Mouse (Mus musculus) kidney, adult 9 months (tissue): ENCODE measurements around the gene Tspan32.

Source experiments
- DNase-seq: peaks from one replicate; pipeline ENCODE4 v3.0.0; 2022

Tspan32 gene

DNA sequence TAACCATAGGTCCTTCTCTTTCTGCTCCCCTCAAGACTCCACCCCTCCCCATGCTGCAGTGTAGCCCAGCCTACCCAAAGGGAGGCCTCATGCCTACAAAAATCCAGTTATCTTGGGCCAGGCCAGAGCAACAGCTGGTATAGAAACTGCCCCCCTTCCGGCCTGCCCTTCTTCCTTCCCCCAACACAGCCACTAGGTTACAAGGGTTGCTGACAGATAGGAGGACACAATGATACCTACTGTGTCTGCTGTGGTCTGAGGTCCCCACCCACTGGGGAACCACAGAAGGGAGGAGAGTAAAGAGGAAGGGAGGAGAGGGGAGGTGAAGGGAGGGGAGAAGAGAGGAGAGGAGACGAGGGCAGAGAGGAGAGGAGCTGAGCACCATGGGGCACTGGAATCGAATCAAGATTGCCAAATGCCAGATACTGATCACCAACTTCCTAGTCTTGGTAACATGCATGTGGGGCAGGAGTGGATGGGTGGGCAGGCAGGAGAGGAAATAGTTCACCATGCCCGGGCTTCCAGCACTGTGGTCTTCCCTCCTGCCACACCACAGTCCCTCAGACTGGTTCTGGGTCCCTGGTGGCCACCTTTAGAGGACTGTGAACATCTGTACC is at the start of gene Tspan32:
TSS of gene Tspan32 (plus strand) at position 320 of the 617 bp plus-strand sequence.
- no peak for DNase-seq

DNA sequence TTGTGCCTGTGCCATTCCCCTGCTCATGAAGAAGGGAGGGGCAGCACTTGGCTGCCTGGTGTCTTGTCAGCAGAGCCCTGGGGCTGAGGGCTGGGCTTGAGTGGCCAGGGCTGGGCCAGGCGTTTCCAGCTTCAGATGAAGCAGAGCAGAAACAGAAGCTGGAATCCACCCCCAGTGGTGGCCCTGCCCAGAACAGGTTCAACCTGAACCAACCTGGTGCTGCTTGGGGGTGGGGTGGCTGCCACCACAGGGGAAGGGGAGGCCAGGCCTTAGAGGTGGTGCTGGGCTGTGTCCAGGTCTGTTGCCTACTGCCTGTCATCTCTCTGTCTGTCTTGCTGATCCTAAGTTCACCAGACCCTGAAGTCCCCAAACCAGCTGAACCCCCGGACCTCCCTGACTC is 48.8 kb upstream of the Tspan32 start:
- no peak for DNase-seq

DNA sequence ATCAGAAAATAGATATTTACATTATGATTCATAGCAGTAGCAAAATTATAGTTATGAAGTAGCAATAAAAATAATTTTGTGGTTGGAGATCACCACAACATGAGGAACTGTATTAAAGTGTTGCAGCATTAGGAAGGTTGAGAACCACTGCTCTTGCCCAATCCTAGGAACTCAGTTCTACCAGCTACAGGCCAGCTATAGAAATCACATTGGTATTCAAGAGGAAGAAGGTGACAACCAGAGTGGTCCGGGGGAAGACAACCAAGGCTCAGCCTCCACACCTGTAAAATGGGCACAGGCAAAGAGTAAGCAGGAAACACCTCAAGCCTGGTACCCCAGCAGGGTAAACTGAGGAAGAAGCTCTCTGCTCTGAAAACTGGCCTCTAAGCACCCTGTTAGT is 46.0 kb upstream of the Tspan32 start:
- no peak for DNase-seq

DNA sequence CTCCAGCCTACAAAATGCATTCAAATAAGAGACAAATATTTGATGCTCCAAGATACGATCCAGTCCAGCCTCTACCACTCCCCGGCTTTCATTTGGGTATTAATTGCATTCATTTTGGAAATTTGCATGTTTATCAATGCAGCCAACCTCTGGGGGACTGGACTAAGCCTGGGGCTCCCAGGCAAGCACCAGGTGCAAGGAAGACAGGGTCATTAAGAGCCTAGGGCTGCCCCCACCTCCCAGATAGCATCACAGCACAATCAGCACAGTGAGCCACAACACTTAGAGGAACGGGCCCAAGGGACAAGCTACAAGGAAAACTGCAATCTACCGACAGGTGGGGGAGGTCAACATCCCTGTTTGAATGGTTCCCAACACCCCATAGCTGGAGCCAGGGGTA is 45.1 kb upstream of the Tspan32 start:
- DNase-seq: no peak

DNA sequence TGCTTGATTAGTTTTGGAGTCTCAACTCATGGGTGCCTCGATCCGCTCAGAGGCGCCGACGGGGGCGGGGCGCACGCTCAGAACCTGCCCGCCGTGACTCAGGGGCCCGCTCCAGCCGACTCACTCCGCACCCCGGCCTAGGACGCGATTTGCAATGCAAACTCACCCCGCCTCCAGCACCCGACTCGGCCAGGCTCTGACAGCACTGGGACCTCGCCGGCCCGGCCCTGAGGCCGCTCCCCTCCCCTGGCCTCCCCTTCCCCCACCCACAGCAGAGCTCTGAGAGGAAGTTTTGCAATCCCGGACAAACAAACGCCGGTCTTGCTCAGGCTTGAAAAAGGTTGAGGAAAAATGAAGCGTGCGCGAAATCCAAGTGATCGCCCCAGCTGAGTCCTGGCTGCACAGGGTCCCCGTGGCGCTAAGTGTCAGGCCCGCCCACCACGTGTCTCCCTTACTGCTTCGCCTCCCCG is 37.4 kb upstream of the Tspan32 start:
- no peak for DNase-seq

GRCm38 (mm10) chr7:142967884-142968808 is 36.7 kb upstream of the Tspan32 start:
- no peak for DNase-seq

GRCm38 (mm10) chr7:142968809-142969511 is 35.9 kb upstream of the Tspan32 start, which contains the start of gene Ascl2:
Gene Ascl2, minus strand, starts transcription at chr7:142969264.
- no peak for DNase-seq

DNA sequence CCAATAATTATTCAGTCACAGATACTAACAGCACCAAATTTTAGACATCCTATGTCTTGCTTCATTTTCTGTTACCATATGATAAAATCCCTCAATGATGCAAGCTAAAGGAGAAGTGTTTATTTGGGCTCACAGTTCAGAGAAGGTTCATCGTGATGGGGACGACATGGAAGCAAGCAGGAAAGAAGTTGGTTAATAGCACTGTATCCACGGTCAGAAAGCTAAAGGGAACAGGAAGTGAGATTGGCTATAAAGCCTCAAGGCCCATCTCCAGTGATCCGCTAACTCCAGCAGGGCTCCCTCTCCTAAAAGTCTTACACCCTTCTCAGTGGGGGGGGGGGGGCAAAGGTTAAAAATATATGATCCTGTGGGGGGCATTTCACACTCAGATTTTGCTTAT is 22.9 kb upstream of the Tspan32 start:
- no peak for DNase-seq

- DNase-seq: no peak
These were observed 19.7 kb upstream of the Tspan32 start for GRCm38 (mm10) chr7:142985146-142985545.

- DNase-seq: no peak
These were observed 17.1 kb upstream of the Tspan32 start for GRCm38 (mm10) chr7:142987718-142988117.

DNA sequence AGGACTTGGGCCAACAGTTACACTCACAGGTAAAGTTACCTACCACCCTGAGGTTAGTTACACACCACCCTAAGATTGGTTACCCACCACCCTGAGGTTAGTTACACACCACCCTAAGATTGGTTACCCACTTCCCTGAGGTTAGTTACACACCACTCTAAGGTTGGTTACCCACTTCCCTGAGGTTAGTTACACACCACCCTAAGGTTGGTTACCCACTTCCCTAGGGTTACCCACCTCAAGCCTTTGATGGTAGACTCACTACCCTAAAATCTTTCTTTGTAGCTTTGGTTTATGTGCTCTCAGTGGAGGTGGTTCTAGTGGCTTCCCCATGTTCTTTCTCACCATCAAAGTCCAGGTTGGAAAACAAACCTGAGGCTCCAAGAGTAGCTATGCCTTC is 9.8 kb upstream of the Tspan32 start:
- no peak for DNase-seq

DNA sequence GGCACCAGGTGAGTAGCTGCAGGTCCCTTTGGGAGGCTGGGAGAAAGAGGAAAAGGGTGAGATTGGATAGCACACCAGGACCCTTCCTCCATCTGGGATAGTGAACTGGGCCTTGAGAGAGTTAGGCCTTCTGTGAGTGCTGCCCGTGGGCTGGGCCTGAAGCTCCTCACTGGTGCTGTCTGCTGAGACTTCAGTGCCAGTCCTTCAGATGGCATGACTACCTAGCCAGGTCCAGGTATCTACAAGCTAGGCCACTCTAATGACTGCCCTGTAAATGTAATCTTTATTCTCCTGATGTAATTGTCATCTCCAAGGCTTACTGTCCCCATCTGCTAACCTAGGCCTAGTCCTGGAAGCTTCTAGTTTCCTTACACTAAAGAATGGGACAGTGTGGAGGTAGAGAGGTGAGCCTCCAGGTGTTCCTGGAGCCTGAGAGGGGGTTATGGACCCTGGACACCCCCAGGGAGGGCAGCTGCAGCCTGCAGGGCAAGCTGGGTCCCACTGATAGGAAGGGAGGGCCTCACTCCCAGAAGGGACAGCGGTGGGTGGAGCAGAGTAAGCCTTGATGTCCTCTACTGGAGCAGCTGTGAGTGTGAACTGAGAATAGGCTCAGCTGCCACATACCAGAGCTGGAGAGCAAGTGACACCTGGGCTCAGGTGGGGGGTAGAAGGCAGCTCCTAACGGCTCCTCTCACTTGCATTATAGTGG is 9.1 kb upstream of the Tspan32 start:
- DNase-seq: no peak

GRCm38 (mm10) chr7:142996998-142997397 is 7.8 kb upstream of the Tspan32 start:
- DNase-seq: no peak

DNA sequence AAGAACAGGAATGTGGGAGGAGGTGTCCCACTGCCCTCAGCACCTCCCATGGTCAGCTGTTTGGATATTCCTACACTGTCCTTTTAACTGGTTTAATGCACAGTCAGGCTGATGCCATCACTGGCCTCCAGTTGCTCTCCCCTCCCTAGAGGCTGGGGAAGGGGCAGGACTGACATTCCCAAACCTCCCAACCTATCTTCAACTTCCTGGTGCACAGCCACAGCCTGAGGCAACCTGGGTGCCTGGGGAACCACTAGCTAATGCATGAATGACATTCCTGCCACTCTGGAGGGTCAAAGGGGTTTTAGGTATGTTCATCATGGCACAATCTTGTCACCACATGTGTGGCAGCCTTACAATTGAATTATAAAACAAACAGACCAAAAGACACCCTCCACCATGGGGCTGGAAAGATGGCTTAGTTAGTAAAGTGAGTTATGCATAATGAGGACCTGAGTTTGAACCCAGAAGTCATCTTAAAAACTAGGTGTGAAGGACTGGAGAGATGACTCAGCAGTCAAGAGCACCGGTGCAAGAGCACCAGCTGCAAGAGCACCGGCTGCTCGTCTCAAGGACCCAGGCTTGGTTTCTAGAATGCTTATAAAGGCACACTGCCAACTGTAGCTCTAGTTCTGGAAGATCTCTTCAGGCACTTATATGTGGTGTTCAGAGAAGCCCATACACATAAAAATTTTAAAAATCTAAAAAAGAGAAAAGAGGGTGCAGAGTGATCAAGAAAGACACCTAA is 7.3 kb upstream of the Tspan32 start:
- DNase-seq: no peak

GRCm38 (mm10) chr7:143002679-143003078 is 2.2 kb upstream of the Tspan32 start:
- DNase-seq: no peak

DNA sequence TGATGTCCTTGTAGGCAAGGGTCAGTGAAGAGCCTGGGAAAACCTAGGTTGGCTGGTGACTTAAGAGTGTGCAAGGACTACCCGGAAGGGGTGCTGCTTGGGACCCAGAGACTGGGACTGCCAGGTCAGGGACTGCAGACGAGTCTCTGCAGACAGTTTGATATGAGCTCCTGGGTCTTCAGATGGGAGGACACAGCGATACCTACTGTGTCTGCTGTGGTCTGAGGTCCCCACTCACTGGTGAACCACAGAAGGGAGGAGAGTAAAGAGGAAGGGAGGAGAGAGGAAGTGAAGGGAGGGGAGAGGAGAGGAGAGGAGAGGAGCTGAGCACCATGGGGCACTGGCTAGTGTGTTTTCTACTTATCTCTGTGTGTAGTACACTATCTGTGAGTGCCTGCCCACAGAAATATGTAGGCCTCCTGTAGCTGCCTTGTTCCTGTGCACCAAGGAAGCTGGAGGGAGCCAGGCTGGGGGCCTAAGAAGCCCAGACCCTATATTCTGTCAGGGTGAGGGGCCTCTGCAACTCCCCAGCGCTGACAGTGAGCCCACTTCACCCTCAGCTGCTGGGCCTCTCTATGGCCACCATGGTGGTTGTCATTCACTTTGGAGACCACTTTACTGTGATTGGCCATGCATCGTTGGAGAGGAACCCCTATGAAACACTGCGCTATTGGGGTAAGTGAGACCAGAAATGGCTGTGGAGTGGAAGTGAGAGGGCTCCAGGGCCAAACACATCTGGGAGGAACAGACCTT is 674 bp downstream of the Tspan32 start:
- DNase-seq: no peak

GRCm38 (mm10) chr7:143006097-143006755 is 1.4 kb downstream of the Tspan32 start:
- no peak for DNase-seq

- no peak for DNase-seq
These were observed 2.1 kb downstream of the Tspan32 start for GRCm38 (mm10) chr7:143006756-143007598.

DNA sequence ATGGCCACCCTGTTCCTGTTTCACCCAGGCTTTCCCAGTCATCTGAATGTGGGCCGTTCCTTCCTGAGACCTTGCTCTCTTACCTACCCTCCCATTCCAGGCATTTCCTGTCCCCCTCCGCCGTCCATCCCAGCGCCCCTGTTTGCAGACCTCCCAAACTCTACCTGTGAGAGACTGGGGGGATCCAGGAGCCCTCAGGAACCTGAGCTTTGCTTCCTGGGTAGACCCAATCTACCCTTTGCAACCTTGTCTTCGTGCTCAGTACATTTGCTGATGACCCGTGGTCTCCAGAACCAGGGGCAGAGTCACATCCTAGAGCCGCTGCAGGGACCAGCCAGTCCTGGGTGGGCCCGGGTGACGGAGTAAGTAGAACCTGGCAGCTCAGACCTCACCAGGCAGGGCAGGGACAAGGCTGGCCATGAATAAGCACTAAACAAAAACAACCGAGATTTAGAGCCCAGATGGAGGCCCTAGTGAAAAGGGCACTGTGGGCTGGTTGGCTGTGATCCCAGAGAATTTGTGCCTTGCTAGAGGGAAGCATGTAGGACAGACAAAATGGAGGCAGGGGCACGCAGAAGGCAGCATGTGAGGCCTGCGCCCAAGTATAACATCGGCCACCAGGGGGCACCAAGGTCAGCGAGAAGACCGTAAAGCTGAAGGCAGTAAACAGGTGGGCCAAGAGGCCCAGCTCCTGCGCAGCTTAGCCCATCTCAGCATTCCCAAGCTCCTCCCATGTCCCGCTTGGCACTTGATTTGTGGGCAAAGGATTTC is 2.9 kb downstream of the Tspan32 start:
- DNase-seq: peak; percentile 96
